Mouse (Mus musculus) cerebellum, adult 2 months (tissue): ENCODE measurements around the gene Sla2.

Experiments
- CTCF ChIP-seq: fragments of 200-500 bp; IDR thresholded peaks from 2 replicates; pipeline ENCODE4 v1.5.1; 2011; ENCODE audit warnings: low read depth, mild to moderate bottlenecking, control low read depth, low read length, moderate library complexity, borderline replicate concordance; ENCODE audit not compliant: insufficient read depth
- POLR2A ChIP-seq: fragments of 200-500 bp; IDR thresholded peaks from 2 replicates; pipeline ENCODE4 v1.6.1; 2011; ENCODE audit warnings: low read length, control low read depth, borderline replicate concordance; ENCODE audit not compliant: insufficient read depth

DNA sequence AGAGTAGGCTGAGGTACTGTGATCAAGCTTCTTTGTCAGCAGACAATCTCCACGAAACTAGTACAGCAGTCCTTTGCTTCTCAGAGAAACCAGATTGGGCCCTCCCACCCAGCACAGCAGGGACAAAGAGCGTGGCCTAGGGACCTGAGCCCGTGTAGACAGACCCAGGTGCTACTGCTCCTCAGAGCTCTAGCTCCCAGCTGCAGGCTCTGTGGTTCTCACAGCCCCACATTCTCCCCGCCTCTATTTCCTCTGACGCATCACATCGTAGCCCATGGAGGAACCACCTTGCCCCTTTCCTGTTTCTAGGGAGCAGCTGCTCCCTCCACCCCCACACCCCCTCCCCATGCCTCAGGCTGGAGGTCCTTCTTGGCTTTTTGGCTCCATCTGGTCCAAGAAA, at the start of gene Sla2:
- no peak for TF ChIP-seq CTCF
- no peak for TF ChIP-seq POLR2A
